Mouse (Mus musculus): ENCODE measurements around the gene Glod4. TPM values are rescaled to one million over a fixed set of nuclear protein-coding genes. Genes with fewer than 3 reads are reported as not detected.

Gene Glod4
- polyA plus RNA-seq, 1 experiment from 2014 or later = 111 TPM

DNA sequence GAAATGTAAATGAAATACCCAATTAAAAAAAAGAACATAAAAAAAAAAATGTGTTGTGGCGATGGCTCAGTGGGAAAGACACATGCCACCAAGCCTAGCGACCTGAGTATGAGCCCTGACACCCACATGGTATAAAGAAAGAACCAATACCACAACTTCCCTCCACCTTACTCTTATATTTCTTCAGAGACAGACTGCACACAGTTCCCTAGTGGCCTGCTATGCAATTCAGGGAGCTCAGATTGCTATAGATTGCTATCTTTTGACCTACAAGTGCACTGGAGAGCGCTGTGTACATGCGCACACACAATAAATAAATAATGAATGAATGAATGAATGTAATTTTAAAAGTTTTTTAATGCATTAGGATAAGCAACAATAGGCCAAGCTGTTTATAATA lies 59.8 kb downstream of the Glod4 start:
- Histone ChIP-seq H3K27ac (no peak overlapping the region), H3K4me3 (no peak overlapping the region), H3K9me3 (no peaks in the 10 kb centered on the region), H3K4me1 (peaks cover 7% of the 10 kb centered on the region), H3K27me3 (replicated peaks) (no peaks in the 10 kb centered on the region), H3K36me3 (no peaks in the 10 kb centered on the region), H3K4me2 (replicated peaks) (no peak overlapping the region), H3K9ac (no peak overlapping the region)
- WGBS = 82% methylated on average over 4 of the region's 4 CpGs
- ATAC-seq (ENCODE audit: low FRiP score, low read depth) = no peak

DNA sequence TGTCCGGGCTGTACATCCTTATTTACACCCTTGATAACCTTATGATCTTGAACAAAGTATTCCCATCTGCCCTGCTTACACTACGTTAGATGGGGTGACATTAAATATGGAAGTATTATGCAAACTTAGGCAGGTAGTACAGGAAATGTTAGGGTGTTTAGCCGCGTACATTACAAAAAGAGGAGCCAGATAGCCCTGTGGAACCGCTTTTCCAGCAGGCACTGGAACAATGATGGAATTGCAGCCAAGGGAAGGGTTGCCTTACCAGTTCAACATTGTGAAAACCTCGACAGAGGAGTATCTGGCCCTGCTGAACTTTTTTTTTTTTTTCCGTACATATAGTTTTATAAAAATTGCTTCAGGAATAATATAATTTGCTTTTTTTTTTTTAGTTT lies 63.4 kb downstream of the Glod4 start:
- Histone ChIP-seq H3K9ac (peak overlapping the region; percentile 81), H3K27me3 (replicated peaks) (no peaks in the 10 kb centered on the region), H3K36me3 (peaks cover 3% of the 10 kb centered on the region; the same call in 1 of the 2 replicates), H3K27ac (no peak overlapping the region), H3K9me3 (no peaks in the 10 kb centered on the region), H3K4me2 (replicated peaks) (peak overlapping the region; percentile 96), H3K4me3 (peak overlapping the region; percentile 87), H3K4me1 (peaks cover 13% of the 10 kb centered on the region)
- no peak for ATAC-seq (ENCODE audit: low FRiP score, low read depth)
- 26% methylated on average over 7 of the region's 7 CpGs for WGBS

DNA sequence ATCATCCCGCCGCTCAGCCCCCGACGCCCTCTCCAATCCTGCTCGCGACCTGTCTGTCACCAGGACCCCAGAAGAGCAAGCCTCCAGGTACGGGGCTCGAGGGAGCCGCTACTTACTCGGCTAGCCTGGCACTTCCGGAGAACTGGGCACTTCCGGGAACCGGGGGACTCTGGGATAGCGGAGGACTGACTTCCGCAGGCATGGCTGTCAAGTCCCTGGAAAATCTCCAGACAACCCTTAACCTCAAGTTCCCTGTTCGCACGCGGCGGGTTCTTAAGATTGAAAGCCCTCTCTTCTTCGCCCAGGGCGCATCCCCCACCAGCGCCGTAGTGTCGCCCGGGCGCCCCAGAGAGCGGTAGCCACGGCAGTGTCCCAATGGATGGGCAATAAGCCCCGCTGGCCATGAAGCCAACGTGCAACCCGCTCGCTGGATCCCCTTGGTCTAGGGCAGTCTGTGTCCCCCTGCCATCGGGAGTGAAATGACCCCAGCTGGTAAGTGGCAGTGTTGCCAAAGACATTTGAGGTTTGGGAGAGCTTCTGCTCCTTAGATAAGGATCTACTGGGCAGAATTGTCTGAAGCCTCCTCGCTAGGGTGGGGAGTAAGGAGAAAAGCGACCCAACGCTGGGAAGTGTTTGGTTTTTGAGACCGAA lies 63.9 kb downstream of the Glod4 start, which contains the start of the genes Vps53 and Fam57a:
Gene Vps53, minus strand, starts transcription at position 153 of the 651 bp plus-strand sequence.
Gene Fam57a, plus strand, starts transcription at position 177 of the 651 bp plus-strand sequence.
- Histone ChIP-seq H3K4me3 (peak within 1 kb of the TSS; percentile 87), H3K9ac (peak within 1 kb of the TSS; percentile 81), H3K4me1 (peaks cover 13% of the 10 kb centered on the region), H3K9me3 (no peaks in the 10 kb centered on the region), H3K27ac (no peak within 1 kb of the TSS), H3K4me2 (replicated peaks) (peak within 1 kb of the TSS; percentile 96), H3K36me3 (peaks cover 3% of the 10 kb centered on the region; the same call in 1 of the 2 replicates), H3K27me3 (replicated peaks) (no peaks in the 10 kb centered on the region)
- ATAC-seq (ENCODE audit: low FRiP score, low read depth) = peak; percentile 74
- WGBS = under 1% methylated on average over 37 of the region's 37 CpGs

DNA sequence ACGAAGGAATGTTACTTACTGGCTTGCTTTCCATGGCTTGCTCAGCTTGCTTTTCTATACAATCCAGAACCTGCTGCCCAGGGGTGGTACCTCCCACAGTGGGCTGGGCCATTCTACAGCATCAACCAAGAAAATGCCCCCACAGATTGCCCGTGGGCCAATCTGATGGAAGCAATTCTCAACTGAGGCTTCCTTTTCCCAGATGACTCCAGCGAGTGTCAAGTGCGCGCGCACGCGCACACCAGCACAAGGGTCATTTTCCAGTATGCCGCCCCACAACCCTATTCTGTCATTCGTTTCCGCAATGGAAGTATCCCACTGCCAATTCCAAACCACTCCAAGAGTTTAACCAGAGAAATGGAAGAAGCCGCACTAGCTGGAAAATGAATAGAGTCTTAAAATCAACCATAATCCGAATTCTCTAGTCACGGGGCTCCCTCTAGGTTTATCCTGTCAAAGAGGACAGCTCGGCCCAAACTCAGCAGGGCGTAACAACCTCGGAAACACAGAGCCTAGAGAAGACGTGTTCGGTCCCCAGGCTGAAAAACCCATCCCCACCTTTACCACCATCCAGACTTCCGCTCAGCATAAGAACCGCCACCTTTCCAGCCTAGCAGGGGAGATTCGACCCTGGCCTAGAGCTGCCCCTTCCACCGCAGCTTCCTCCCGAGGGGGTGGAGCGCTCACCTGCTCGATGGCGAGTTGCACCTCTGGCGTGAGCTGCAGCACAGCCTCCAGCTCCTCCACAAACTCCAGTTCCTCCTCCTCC lies 64.6 kb downstream of the Glod4 start:
- H3K27me3 ChIP-seq (replicated peaks) = no peaks in the 10 kb centered on the region
- peaks cover 4% of the 10 kb centered on the region; the same call in 1 of the 2 replicates for H3K36me3 ChIP-seq
- peak; percentile 66 for ATAC-seq (ENCODE audit: low FRiP score, low read depth)
- H3K27ac ChIP-seq = no peak overlapping the region
- H3K9ac ChIP-seq = peak overlapping the region; percentile 81
- H3K9me3 ChIP-seq = no peaks in the 10 kb centered on the region
- peak overlapping the region; percentile 96 for H3K4me2 ChIP-seq (replicated peaks)
- peak overlapping the region; percentile 87 for H3K4me3 ChIP-seq
- 2% methylated on average over 28 of the region's 28 CpGs for WGBS
- peaks cover 13% of the 10 kb centered on the region for H3K4me1 ChIP-seq

DNA sequence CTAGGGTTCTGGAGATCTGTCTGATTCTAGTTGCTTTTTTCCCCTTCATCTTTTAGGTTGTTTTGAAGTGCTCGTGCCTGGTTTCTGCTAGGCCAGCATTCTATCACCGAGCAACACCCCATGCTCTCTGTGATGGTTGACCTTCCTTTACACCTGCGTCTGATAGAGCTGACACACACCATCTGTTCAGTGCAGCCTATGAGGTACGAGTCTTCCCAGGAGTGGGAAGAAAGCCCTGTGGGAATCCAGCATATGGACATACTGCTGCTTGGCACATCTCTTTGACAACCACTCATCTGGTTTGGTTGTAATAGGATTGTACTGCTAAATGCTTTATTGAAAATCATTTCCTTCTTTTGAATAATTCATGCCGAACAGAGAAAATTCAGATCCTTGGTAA lies 73.3 kb downstream of the Glod4 start:
- Histone ChIP-seq H3K9ac (no peak overlapping the region), H3K27ac (no peak overlapping the region), H3K9me3 (no peaks in the 10 kb centered on the region), H3K4me3 (no peak overlapping the region), H3K27me3 (replicated peaks) (no peaks in the 10 kb centered on the region), H3K4me2 (replicated peaks) (no peak overlapping the region), H3K4me1 (no peaks in the 10 kb centered on the region), H3K36me3 (peaks cover 12% of the 10 kb centered on the region; the same call in 1 of the 2 replicates)
- ATAC-seq (ENCODE audit: low FRiP score, low read depth) = no peak
- 68% methylated on average over 5 of the region's 5 CpGs for WGBS

DNA sequence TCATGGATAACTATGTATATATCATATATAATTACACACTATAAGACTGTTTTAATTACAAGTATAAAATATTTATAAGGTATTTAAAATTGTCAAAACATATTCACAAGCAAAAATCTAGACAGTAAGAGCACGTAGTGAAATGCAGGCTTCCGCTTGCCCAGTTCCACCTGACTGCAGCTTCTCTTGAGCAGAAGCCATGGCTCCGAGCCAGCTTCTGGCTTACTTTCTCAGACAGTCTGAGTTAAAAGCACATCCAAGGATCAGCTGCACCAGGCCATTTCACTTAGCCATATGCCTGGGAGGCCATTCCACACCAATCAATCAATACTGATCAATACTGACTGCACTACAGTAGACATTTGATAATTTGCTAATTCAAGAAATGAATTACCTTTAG lies 74.5 kb downstream of the Glod4 start:
- H3K9ac ChIP-seq = no peak overlapping the region
- peaks cover 18% of the 10 kb centered on the region for H3K36me3 ChIP-seq
- ATAC-seq (ENCODE audit: low FRiP score, low read depth) = no peak
- no peaks in the 10 kb centered on the region for H3K4me1 ChIP-seq
- H3K9me3 ChIP-seq = no peaks in the 10 kb centered on the region
- H3K27ac ChIP-seq = no peak overlapping the region
- H3K4me2 ChIP-seq (replicated peaks) = no peak overlapping the region
- H3K4me3 ChIP-seq = no peak overlapping the region
- no peaks in the 10 kb centered on the region for H3K27me3 ChIP-seq (replicated peaks)
- WGBS = 84% methylated on average over 3 of the region's 3 CpGs

DNA sequence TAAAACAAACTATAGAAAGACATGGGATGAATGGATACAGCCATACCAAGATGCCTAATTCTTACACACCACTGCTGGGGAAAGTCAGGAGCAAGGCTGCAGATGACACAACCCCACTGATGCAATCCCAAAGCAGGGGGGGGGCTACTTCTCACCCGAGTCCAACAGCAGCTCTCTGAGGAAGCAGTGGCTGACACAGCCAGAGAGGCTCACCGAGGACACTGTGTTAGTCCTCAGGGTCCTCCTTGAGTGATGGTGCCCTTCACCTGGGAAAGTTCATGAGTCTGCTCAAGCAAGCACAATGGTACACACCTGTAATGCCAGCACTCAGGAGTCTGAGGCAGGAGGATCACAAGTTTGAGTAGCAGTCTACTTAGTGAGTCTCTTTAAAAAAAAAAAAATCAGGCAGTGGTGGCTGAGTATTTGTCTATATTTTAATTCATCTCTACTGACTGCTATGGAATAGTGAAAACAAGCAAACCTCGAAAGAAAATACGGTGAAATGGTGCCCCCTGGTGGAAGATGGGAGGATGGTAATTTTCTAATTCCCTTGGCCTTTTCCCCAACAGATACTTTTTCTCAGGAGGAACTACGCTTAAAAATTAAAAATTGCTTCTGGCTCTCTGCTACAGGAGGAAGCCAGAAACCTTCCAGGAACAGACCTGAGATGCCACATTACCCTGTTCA lies 76.3 kb downstream of the Glod4 start:
- Histone ChIP-seq H3K27me3 (replicated peaks) (no peaks in the 10 kb centered on the region), H3K4me1 (no peaks in the 10 kb centered on the region), H3K9me3 (no peaks in the 10 kb centered on the region), H3K4me3 (no peak overlapping the region), H3K27ac (no peak overlapping the region), H3K9ac (no peak overlapping the region), H3K36me3 (peaks cover 19% of the 10 kb centered on the region), H3K4me2 (replicated peaks) (no peak overlapping the region)
- 33% methylated on average over 5 of the region's 5 CpGs for WGBS
- no peak for ATAC-seq (ENCODE audit: low FRiP score, low read depth)

DNA sequence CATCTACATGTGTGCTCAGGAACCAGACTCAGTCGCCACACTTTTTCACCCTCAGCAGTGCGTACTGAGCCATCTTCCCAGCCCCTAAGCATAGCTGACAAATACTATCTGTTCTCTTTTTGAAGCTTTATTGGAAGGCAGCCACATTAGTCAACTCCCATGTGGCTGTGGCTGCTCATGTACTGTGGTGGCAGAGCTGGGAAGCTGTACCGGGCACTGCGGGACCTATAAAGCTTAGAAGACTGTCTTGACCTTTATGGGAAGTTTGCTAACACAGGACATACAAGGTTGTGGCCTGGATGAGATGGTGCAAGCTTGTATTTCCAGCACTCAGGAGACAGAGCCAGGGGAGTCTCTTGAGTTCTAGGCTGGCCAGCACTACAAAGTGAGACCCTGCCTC lies 76.9 kb downstream of the Glod4 start:
- Histone ChIP-seq H3K9me3 (no peaks in the 10 kb centered on the region), H3K27ac (no peak overlapping the region), H3K4me1 (no peaks in the 10 kb centered on the region), H3K9ac (no peak overlapping the region), H3K4me2 (replicated peaks) (no peak overlapping the region), H3K36me3 (peaks cover 19% of the 10 kb centered on the region), H3K27me3 (replicated peaks) (no peaks in the 10 kb centered on the region), H3K4me3 (no peak overlapping the region)
- no peak for ATAC-seq (ENCODE audit: low FRiP score, low read depth)
- WGBS = 95% methylated on average over 4 of the region's 4 CpGs

DNA sequence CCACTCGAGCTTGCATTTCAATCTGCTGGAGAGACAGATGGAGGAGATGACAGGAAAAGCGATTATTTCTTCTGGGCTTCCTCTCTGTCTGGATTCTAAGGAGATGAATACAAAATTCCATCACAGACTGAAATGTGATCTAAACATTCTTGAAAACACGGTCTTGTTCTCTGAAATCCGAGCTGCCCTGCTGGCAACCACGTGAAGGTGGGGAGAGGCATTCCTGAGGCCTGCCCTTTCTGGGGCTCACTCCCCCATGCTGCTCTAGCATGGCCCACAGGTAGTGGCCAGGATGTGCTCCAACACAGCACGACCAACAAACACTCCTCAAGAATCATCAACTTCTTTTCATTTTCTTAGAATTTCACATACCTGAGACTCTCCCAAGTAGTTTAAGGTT lies 83.3 kb downstream of the Glod4 start:
- 64% methylated on average over 6 of the region's 6 CpGs for WGBS
- H3K9ac ChIP-seq = no peak overlapping the region
- no peak overlapping the region for H3K4me3 ChIP-seq
- H3K36me3 ChIP-seq = peaks cover 45% of the 10 kb centered on the region
- ATAC-seq (ENCODE audit: low FRiP score, low read depth) = no peak
- H3K27me3 ChIP-seq (replicated peaks) = no peaks in the 10 kb centered on the region
- H3K27ac ChIP-seq = no peak overlapping the region
- H3K4me1 ChIP-seq = no peaks in the 10 kb centered on the region
- no peak overlapping the region for H3K4me2 ChIP-seq (replicated peaks)
- no peaks in the 10 kb centered on the region for H3K9me3 ChIP-seq

DNA sequence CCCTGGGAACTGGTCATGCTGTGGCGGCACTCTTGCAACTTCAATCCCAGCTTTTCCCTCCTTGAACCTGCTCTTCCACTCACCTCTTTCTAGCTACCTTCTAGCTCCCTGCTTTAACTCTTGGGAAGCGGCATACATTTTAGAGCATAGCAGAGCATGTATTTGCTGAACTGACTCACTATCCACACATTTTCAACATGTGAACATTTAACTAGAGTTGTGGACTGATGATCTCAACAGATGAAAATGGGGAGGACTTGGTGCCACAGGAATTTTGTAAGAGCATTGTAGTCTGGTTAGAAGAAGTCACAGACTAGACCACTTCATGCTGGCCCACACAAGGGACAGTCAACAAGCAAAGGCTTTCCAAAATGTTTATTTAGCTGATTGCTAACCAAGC lies 85.2 kb downstream of the Glod4 start:
- Histone ChIP-seq H3K9me3 (no peaks in the 10 kb centered on the region), H3K27ac (no peak overlapping the region), H3K4me2 (replicated peaks) (no peak overlapping the region), H3K36me3 (peaks cover 48% of the 10 kb centered on the region), H3K9ac (no peak overlapping the region), H3K4me3 (no peak overlapping the region), H3K4me1 (no peaks in the 10 kb centered on the region), H3K27me3 (replicated peaks) (no peaks in the 10 kb centered on the region)
- WGBS = 85% methylated on average over 2 of the region's 2 CpGs
- no peak for ATAC-seq (ENCODE audit: low FRiP score, low read depth)

DNA sequence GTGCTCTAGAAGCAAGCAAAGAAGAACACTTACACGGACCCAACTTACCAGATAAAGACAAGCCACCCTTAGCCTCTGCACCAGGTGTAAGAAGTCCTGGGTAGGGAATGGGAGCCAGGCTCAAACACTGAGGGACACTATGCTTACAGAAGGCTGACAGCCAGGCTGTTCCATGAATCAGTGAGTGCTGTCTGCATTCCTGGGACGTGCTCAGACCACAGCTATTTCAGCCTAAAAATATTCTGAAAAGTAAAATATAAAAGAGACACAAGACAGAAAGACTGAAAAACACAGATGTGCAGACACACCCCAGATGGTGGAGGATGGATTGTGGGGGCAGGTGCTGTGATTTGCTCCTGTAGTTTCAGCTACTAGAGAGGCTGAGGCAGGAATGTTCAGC lies 88.7 kb downstream of the Glod4 start:
- no peak for ATAC-seq (ENCODE audit: low FRiP score, low read depth)
- no peak overlapping the region for H3K27ac ChIP-seq
- no peak overlapping the region for H3K4me3 ChIP-seq
- H3K4me2 ChIP-seq (replicated peaks) = no peak overlapping the region
- H3K27me3 ChIP-seq (replicated peaks) = no peaks in the 10 kb centered on the region
- WGBS = 88% methylated on average over 2 of the region's 2 CpGs
- H3K9me3 ChIP-seq = no peaks in the 10 kb centered on the region
- H3K9ac ChIP-seq = no peak overlapping the region
- peaks cover 35% of the 10 kb centered on the region for H3K36me3 ChIP-seq
- no peaks in the 10 kb centered on the region for H3K4me1 ChIP-seq

DNA sequence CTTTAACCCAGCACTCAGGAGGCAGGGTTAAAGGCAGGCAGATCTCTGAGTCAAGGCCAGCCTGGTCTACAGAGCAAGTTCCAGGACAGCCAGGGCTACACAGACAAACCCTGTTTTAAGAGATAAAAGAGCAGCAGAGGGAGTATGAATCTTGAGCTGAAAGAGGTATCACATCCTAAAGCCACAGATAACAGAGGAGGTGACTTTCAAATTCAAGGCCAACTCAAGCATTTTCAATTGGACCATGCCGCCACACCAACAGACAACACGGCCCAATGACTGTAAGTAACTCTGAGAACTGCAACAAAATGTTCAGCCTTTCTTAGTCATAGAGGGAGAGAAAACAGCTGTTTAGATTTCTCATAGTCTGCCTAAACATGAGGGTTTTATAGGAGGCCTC lies 89.3 kb downstream of the Glod4 start:
- Histone ChIP-seq H3K4me3 (no peak overlapping the region), H3K9ac (no peak overlapping the region), H3K4me1 (no peaks in the 10 kb centered on the region), H3K36me3 (peaks cover 29% of the 10 kb centered on the region), H3K27ac (no peak overlapping the region), H3K27me3 (replicated peaks) (no peaks in the 10 kb centered on the region), H3K4me2 (replicated peaks) (no peak overlapping the region), H3K9me3 (no peaks in the 10 kb centered on the region)
- 88% methylated on average over 2 of the region's 2 CpGs for WGBS
- ATAC-seq (ENCODE audit: low FRiP score, low read depth) = no peak
